Mouse (Mus musculus): ENCODE results near the gene Tmsb15a.
"Not testable (repeated sequence)": the region's sequence is repeated elsewhere in the genome, so short reads cannot be mapped to it uniquely, and the experiment has no call there.

Tmsb15a gene

DNA sequence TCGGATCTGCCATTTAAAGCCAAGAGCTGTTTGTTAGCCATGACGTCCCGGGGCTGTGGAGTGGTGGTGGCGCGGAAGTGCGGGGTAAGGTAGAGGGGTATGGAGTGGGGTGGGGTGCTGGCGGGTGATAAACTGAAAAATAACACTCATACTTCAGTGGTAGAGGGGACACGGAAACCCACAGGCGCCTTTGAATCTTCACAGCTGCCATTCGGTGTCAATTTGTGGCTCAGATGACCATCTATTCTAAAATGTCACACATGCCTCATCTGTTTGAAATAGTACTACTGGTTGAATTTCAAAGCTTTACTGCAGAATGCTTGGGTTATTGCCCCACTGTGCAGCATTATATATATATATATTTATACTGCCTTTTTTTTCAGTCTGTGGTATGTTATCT lies at the start of gene Tmsb15a:
TSS of gene Tmsb15a (minus strand) at position 101 of the 400 bp plus-strand sequence.
- DNase-seq (ENCODE audit: low read depth) = no peak

DNA sequence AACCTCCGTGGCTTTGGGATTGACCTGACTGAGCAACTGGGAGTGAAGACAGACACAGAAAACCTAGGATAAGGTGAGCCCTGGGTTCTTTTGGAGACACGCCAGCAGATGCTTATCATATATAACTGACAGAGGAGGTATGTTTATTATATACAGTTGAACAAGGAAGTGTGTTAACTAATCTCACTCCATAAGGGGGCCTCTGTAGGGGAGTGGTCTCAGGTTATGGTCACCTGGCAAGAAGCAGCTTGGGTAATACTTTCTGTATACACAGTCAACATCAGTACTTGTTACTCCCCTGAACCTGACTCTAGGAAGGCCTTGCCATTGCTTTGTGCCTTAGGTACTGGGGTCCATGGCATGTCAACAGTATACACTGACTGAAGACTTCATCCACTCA lies 43.5 kb upstream of the Tmsb15a start:
- DNase-seq (ENCODE audit: low read depth) = no peak

DNA sequence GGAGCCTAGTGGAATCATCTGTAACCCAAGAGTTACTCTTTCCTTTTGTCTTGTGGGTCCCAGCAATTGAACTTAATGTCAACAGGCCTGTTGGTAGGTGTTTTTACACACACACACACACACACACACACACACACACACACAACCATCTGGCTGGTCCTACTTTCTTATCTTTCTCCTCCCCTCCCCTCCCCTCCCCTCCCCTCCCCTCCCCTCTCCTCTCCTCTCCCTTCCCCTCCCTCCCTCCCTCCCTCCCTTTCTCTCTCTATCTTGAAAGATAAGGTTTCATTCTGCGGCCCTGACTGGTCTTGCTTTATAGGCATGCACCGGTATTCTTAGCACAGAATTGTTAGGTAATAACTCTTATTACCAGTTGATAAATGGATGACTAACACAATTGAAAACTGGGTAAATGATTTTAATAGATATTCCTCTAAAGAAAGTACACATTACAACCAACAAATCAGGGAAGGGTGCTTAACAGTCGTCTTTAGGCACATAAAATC lies 43.0 kb upstream of the Tmsb15a start:
- no peak for DNase-seq (ENCODE audit: low read depth)

DNA sequence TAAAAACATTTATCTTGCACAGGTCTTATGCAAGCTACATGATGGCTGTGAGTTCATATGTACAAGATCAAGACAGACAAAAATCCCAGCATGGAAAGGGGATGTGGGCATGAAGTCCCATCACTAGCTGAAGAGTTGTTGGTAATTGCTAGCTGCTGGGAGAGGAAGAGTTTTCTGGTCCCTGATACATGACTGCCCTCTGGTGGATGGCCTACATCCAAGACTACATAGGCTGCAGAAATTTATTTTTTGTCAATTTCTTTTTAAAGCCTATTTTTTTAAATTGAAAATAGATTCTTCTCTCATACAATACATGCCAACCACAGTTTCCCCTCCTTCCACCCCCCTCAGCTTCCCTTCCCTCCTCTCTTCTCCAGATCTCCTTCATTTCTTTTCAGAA lies 36.6 kb upstream of the Tmsb15a start:
- DNase-seq (ENCODE audit: low read depth) = no peak

DNA sequence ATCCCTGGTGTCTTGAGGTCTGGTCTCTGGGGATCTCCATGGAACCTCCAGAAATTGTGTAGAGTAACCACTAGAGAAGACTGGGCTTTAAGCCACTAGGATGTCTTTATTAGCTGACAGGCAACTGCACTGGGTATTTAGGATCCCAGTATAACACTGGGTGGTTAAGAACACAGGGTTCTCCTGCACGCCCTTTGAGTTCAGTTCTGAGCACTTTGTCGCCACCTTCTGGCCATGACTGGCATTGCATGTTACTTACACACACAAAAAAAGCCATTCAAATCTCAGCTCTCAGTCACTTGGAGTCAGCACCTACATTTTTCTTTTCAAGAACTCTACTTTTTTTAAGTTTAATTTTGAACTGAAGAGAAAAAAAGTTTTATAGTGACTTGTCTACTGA lies 27.8 kb upstream of the Tmsb15a start:
- DNase-seq (ENCODE audit: low read depth) = peak; percentile 61

DNA sequence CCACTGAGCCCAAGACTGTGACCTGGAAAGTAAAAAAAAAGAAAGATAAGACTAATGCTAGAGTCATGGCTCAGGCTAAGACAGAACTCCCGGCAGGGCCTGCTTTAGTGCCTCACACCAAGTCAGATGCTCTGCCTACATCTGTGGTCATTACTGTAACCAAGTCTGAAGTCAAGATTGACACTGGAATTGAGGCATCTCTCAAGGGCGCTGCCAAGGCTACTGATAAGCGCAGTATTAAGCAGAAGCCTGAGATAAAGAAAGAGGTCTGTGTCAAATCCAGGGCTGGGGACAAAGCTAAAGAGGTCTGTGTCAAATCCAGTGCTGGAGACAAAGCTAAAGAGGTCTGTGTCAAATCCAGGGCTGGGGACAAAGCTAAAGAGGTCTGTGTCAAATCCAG lies 20.3 kb upstream of the Tmsb15a start:
- DNase-seq (ENCODE audit: low read depth) = not testable (repeated sequence)

DNA sequence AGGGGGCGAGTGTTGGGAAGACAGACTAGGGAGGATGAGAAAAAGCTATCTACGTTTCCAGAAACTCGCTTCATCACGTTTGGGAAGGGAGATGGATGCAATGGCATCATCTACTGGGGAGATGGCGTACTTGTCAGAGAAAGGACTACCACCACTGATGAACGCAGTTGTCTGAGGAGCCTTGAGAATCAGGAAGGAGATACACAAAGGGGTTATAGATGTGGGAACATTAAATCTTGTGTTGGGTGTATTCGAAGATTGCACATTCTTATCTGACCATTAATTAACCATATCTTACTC lies 17.9 kb upstream of the Tmsb15a start:
- DNase-seq (ENCODE audit: low read depth) = no peak

DNA sequence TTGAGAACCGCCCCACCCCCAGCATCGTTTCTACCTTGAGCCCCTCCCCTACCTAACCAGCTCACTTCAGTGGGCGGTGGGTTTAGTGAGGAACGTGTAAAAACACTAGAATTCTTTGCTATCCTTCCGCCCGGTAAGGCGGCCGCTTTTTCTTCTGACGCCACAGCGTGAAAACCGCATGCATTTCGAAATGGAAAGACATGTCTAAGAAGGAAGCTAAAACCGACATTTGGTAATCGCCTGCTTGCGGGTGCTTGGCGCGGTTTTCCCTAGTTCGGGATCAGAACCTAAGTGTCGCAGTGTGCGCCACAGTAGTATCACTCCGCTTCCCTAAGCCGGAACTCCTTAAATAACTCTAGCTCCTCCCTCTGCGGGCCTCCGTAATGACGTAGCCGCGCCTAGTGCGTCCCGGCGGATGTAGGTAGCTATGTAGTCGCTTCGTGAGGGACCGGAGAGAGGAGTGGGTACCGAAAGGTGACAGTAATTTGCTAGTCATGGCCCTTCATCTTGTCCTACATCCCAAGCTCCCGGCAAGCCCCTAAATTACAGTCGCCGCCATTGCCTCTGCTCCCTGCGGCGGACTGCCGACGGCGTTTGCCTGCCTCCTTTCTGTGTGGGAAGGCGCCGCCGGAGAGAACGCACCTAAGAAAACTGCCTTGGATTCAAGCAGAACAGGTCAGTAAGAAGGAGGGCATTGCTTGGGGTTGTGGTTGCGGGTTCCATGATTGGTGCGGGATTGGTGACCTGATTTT lies 17.4 kb upstream of the Tmsb15a start, which contains the start of the genes Armcx5 and Gprasp1:
TSS of gene Armcx5 (plus strand) at position 430 of the 752 bp plus-strand sequence.
TSS of gene Gprasp1 (plus strand) at position 430 of the 752 bp plus-strand sequence.
- peak; percentile 73 for DNase-seq (ENCODE audit: low read depth)

DNA sequence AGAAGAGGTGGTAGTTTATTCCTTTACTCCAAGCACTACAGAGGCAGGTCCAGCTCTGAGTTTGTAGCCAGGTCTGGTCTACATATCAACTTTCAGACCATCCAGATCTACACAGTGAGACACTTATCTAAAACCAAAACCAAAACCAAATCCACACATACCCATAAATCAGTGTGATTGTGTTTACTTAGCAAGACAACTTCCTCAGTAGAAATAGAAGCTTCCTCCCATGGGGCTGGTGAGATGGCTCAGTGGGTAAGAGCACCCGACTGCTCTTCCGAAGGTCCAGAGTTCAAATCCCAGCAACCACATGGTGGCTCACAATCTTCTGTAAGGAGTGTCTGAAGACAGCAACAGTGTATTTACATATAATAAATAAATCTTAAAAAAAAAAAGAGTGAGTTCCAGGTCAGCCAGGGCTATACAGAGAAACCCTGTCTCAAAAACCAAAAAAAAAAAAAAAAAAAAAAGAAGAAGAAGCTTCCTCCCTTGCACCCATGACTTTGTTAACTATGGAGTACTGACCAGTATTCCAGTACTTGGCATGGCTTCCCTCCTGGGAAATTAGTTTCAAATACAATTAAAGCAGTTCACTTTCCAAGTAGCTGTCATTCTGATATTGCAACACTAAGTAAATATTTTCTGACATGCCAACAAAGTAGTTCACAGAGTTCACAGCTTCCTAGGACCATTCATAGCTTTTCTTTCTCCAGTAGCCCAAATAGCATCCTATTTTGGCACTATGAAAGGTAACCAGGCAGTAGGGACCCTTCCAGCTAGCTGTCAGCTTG lies 13.9 kb upstream of the Tmsb15a start:
- DNase-seq (ENCODE audit: low read depth) = no peak

DNA sequence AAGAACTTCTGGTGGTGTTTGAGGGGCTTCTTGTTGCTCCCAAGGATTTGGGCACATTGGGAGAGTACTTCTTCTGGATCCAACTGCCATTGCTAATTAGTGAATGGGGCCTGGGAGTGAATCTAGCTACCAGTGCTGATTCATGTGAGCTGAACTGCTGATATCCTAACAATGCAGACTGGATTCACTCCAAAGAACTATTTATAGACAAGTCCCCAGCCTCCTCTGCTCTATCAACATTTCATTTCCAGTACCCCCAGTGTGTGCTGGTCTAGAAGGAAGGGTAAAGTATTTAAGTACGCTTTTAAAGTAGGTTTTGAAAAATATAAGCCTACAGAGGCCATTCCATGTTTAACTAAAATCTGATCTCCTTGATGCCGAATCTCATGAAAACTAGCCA lies 12.2 kb downstream of the Tmsb15a start:
- DNase-seq (ENCODE audit: low read depth) = no peak

DNA sequence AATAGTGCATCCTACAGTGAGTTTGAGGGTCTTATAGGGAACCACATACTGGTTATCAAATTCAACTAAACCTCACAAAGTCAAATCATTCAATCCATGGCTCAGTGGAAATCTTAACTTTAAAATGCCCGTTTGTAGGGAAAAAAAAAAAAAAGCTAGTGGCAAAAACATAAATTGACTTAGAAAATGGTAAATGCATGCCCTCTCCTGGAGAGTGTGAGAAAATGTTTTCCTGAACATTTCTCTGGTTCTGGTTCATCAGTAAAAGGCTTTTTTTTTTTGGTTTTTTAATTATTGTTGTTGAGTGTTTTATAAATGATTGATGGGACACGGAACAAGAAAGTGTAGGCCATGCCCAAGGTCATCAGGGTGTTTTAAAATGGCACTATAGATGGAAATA lies 20.7 kb downstream of the Tmsb15a start:
- no peak for DNase-seq (ENCODE audit: low read depth)

DNA sequence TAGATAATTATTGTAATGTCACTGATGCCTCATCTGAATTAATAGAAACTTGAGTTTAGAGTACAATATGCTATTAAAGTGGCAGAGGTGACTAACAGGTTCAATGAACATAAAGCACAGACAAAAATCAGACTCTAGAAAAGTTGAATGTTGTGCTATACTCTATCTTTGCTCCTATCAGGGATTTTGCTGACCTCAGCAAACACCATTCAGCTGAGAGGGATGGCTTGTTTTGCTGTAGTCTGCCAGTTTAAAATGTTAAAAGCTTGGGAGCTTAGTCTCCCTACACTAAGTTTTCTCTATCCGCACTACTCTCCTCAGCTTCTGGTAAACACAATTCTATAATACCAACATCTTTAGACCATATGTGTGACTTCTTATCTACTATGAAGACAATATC lies 21.9 kb downstream of the Tmsb15a start:
- DNase-seq (ENCODE audit: low read depth) = no peak

DNA sequence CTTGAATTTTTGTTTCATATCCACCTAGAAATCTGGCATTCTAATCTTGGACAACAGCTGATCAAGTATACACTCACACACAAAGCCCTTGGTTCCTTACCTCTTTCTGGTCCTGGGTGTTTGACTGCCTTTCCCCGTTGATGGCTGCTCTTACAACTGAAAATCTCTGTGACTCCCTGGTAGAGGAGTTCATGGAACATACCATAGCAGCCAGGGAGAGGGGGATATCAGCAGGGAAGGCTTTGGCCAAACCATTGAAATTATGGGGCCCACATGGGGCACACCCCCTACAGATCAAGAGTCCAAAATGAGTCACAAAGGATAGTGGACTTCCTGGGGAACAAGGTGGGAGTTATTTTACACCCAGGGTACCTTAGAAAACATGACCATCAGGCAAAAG lies 31.4 kb downstream of the Tmsb15a start, which contains the start of gene Tcp11x2:
TSS of gene Tcp11x2 (minus strand) at position 158 of the 400 bp plus-strand sequence.
- DNase-seq (ENCODE audit: low read depth) = no peak

DNA sequence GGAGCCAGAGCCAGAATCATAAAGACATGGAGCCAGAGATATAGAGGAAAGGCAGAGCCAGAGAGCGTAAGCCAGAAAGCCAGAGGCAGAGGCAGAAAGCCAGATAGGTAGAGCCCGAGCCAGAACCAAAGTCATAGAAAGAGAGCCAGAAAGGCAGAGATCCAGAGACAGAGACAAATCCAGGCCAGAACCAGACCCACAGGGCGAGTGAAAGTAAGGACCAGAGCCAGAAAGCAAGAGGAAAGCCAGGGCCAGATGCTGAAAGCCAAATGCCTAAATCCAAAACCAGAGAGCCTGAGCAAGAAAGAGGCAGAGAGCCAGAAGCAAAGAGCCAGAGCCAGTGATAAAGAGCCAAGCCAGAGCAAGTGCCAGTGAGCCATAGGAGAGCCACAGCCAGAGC lies 37.3 kb downstream of the Tmsb15a start:
- no peak for DNase-seq (ENCODE audit: low read depth)

DNA sequence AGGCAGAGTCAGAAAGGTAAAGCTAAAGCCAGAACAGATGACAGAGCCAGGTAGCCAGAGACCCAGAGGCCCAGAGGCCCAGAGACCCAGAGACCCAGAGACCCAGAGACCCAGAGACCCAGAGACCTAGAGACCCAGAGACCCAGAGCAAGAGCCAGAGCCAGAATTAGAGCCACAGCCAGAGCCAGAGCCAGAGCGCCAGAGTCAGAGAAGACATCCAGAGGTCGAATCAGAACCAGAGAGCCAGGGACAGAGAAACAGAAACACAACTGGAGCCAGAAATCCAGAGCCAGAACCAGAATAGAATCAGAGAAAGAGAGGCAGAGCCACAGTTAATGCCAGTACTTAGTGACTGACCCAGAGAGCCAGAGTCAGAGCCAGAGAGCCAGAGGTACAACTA lies 43.2 kb downstream of the Tmsb15a start:
- no peak for DNase-seq (ENCODE audit: low read depth)
